Mouse (Mus musculus) stomach, postnatal 0 days (tissue): Measurements from ENCODE around the gene Ss18l1.

Experiments used
- CTCF ChIP-seq: IDR thresholded peaks from 2 replicates; pipeline ENCODE4 v1.5.1; 2016; ENCODE audit warnings: antibody characterized with exemption, low read depth, mild to moderate bottlenecking, moderate library complexity
- EP300 ChIP-seq: optimal IDR thresholded peaks from 2 replicates; pipeline ENCODE3; 2016; ENCODE audit warnings: antibody characterized with exemption

DNA sequence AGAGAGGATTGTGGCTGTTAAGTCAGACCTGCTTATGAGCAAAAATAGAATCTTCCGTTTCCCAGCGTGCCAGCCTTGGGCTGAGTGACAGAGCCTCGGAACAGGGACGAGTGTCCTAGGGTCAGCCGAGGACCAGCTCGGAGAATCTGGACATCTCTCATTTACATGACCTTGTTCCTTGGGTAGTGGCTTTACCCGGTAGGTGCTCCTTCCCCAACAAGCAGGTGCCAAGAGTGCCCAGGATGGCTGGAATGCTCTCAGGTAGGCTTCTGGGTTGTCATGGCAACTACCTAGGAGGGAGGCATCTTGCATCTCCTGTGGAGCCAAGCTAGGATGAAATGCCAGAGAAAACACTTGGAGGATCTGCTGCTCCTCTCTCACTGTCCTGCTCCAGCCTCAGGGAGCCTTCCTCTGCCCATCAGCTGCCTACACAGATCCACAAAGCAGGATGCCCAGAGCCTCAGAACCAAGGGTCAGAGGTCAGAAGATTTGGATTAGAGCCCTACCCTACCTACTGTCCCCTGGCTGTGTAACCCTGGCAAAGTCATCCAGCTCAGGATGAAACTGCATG is 22.1 kb upstream of the Ss18l1 start:
- no peak for TF ChIP-seq CTCF
- TF ChIP-seq EP300: no peak
